Mouse (Mus musculus) ES-Bruce4 (cell line): ENCODE results near the gene Park7.

Experiments used
- CTCF ChIP-seq: IDR thresholded peaks from one replicate; pipeline ENCODE4 v1.8.1; 2011; ENCODE audit warnings: low read depth, low read length
- EP300 ChIP-seq: IDR thresholded peaks from 2 replicates; pipeline ENCODE4 v1.6.1; 2011; ENCODE audit warnings: low read depth, low read length; ENCODE audit not compliant: insufficient read depth
- POLR2A ChIP-seq: IDR thresholded peaks from one replicate; pipeline ENCODE4 v1.8.1; 2011; ENCODE audit warnings: low read length; ENCODE audit not compliant: insufficient read depth

DNA sequence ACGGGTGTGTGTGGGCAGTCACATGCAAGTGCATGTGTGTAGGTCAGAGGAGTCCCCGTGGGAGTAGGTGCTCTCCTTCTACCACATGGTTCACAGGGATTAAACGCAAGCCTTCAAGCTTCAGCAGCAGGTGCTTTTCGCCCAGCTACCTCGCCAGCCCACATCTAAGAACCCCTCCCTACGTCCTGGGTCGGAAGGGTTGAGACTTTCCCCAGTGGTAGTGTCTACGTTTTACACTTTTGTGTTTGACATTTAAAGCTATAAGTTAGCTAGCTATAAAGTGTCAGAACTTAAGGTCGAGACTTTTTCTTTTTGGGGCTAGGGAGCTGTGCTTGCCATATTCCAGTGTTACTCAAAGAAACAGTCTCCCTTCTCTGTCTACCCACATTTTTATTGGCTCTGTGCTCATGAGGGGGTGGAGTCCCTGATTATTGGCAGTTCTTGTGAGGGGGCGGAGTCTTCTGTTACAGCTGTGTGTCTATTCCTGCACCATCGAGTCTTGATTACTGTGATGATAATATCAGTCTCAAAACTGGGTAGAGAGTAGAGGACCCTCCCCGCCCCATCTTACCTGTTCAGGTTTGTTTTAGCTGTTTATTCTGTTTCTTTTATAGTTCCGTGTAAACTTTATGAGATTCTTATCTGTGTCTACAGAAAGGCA, 25.9 kb upstream of the Park7 start:
- TF ChIP-seq CTCF (no peak), EP300 (no peak), POLR2A (no peak)
